ENCODE assay signal across 8 mouse cellular contexts in genomic region chr4:100777376-100778041, GRCm38 (mm10). TPM values are rescaled to one million over a fixed set of nuclear protein-coding genes. Genes with fewer than 3 reads are reported as not detected.
A peak's percentile ranks its signal among the peaks of the same experiment; 100 is the strongest.
DNase-seq lines count a peak whose midpoint lies in the region; ATAC-seq and TF ChIP-seq lines count a peak whose summit lies in the region.

No protein-coding gene starts in this region.

- H3K4me1 ChIP-seq in E14TG2a.4 (replicated peaks; ENCODE audit: low read depth, low read length), result peaks cover 46% of the 10 kb centered on the region
- peaks cover 25% of the 10 kb centered on the region for H3K4me1 ChIP-seq in forebrain, embryonic 14.5 days (ENCODE audit: control insufficient read depth, insufficient read depth, low read length)
- H3K4me1 ChIP-seq in midbrain, embryonic 11.5 days (ENCODE audit: control insufficient read depth, insufficient read depth, low read length), result peaks cover 39% of the 10 kb centered on the region
- peaks cover 18% of the 10 kb centered on the region for H3K4me1 ChIP-seq in stomach, embryonic 14.5 days (ENCODE audit: control insufficient read depth, insufficient read depth, low read length)

- H3K9ac ChIP-seq in forebrain, embryonic 14.5 days (ENCODE audit: low read length), result peak overlapping the region; percentile 96
- H3K9ac ChIP-seq in midbrain, embryonic 11.5 days (ENCODE audit: low read length), result peak overlapping the region; percentile 91
- H3K9ac ChIP-seq in stomach, embryonic 14.5 days (replicated peaks; ENCODE audit: low read depth, low read length), result peak overlapping the region; percentile 94

- ATAC-seq in forebrain, embryonic 14.5 days, result peak; percentile 47
- ATAC-seq in midbrain, embryonic 11.5 days (ENCODE audit: low FRiP score), result peak; percentile 65
- ATAC-seq in stomach, embryonic 14.5 days (ENCODE audit: insufficient number of reproducible peaks, insufficient read depth, low FRiP score, low read depth), result peak; percentile 35; the same call in 1 of the 2 replicates

- H3K4me2 ChIP-seq in forebrain, embryonic 14.5 days (ENCODE audit: low read length), result peak overlapping the region; percentile 78
- peak overlapping the region; percentile 79 for H3K4me2 ChIP-seq in midbrain, embryonic 11.5 days
- H3K4me2 ChIP-seq in stomach, embryonic 14.5 days (replicated peaks; ENCODE audit: low read depth, low read length), result peak overlapping the region; percentile 75

- 1% methylated on average over 39 of the region's 42 CpGs for WGBS in forebrain, embryonic 14.5 days
- under 1% methylated on average over 42 of the region's 42 CpGs for WGBS in midbrain, embryonic 11.5 days
- under 1% methylated on average over 42 of the region's 42 CpGs for WGBS in stomach, embryonic 14.5 days

- H3K27me3 ChIP-seq in E14TG2a.4 (ENCODE audit: insufficient read depth, low read length), result peaks cover 80% of the 10 kb centered on the region
- H3K27me3 ChIP-seq in forebrain, embryonic 14.5 days (replicated peaks; ENCODE audit: control insufficient read depth, insufficient read depth, low read length), result 0 out of 2 replicates have a peak, but pooled peaks cover 3% of the 10 kb centered on the region
- H3K27me3 ChIP-seq in midbrain, embryonic 11.5 days (ENCODE audit: control insufficient read depth, insufficient read depth, low read length), result no peaks in the 10 kb centered on the region
- no peaks in the 10 kb centered on the region for H3K27me3 ChIP-seq in stomach, embryonic 14.5 days (ENCODE audit: control insufficient read depth, insufficient read depth, low read length)

- H3K9me3 ChIP-seq in E14TG2a.4 (ENCODE audit: low read length), result peaks cover 3% of the 10 kb centered on the region
- no peaks in the 10 kb centered on the region for H3K9me3 ChIP-seq in forebrain, embryonic 14.5 days (replicated peaks; ENCODE audit: control insufficient read depth, low read length)
- no peaks in the 10 kb centered on the region for H3K9me3 ChIP-seq in midbrain, embryonic 11.5 days (ENCODE audit: control insufficient read depth, low read length)
- H3K9me3 ChIP-seq in stomach, embryonic 14.5 days (ENCODE audit: control insufficient read depth, low read depth, low read length), result peaks cover 2% of the 10 kb centered on the region; the same call in 1 of the 2 replicates

- intact Hi-C loops in heart, postnatal 25 days (cut with DNase I), result loop anchor here (5.0 kb wide), 2 partner anchors 35 to 210 kb away; no protein-coding TSS in a partner anchor

- H3K36me3 ChIP-seq in E14TG2a.4 (ENCODE audit: insufficient read depth, low read length), result no peaks in the 10 kb centered on the region
- H3K36me3 ChIP-seq in forebrain, embryonic 14.5 days (ENCODE audit: control insufficient read depth, insufficient read depth, low read length), result no peaks in the 10 kb centered on the region
- no peaks in the 10 kb centered on the region for H3K36me3 ChIP-seq in midbrain, embryonic 11.5 days (ENCODE audit: control insufficient read depth, insufficient read depth, low read length)
- H3K36me3 ChIP-seq in stomach, embryonic 14.5 days (ENCODE audit: control insufficient read depth, insufficient read depth, low read length), result no peaks in the 10 kb centered on the region

- peak overlapping the region; percentile 88 for H3K27ac ChIP-seq in forebrain, embryonic 14.5 days (ENCODE audit: low read depth, low read length)
- H3K27ac ChIP-seq in midbrain, embryonic 11.5 days (ENCODE audit: low read depth, low read length), result peak overlapping the region; percentile 85
- H3K27ac ChIP-seq in stomach, embryonic 14.5 days (ENCODE audit: low read length), result peak overlapping the region; percentile 93

- peak overlapping the region; percentile 90 for H3K4me3 ChIP-seq in E14TG2a.4 (replicated peaks; ENCODE audit: low read length)
- H3K4me3 ChIP-seq in forebrain, embryonic 14.5 days (ENCODE audit: low read depth, low read length), result peak overlapping the region; percentile 92
- H3K4me3 ChIP-seq in midbrain, embryonic 11.5 days (ENCODE audit: low read depth, low read length), result peak overlapping the region; percentile 63
- peak overlapping the region; percentile 94 for H3K4me3 ChIP-seq in stomach, embryonic 14.5 days (ENCODE audit: low read depth, low read length)

- no peak for TF ChIP-seq CTCF in E14TG2a.4 (conservative IDR thresholded peaks at IDR 0.05; ENCODE audit: low read length)

- DNase-seq in adrenal gland, adult (ENCODE audit: inconsistent age in 2 of 2, low spot score in 1 of 2), result peak; percentile 46 to 83
- DNase-seq in forebrain, embryonic 14.5 days (ENCODE audit: low spot score), result peak; percentile 59
- DNase-seq in heart, postnatal 25 days (ENCODE audit: low spot score), result peak; percentile 2
- peak; percentile 28 to 38 for DNase-seq in layer of hippocampus, postnatal 36 days
- peak; percentile 98 for DNase-seq in midbrain, embryonic 11.5 days (ENCODE audit: low spot score, missing footprints)
- DNase-seq in thymus, postnatal 25 days, result no peak

RNA-seq across cellular contexts. Expression of gene Cachd1, which starts 1.0 kb away (rescaled TPM):
- 14.9 and 16.2 TPM in 2 replicates for polyA plus RNA-seq in forebrain, embryonic 14.5 days (2014; fragmentation: Nextera tagmentation; extraction: Ambion mirVana)
- total RNA-seq in heart, postnatal 25 days (2021), result 1 to 10 TPM; 3.7 to 3.8 TPM
- total RNA-seq in layer of hippocampus, postnatal 36 days (2021), result 10 to 100 TPM; 28.5 to 39.2 TPM
- polyA plus RNA-seq in midbrain, embryonic 11.5 days (2014; fragmentation: Nextera tagmentation; extraction: Ambion mirVana), result 36.3 and 39.0 TPM in 2 replicates
- polyA plus RNA-seq in stomach, embryonic 14.5 days (2014; fragmentation: Nextera tagmentation; extraction: Ambion mirVana), result 17.9 and 19.5 TPM in 2 replicates
